Comparison of ENCODE assay signal across 20 mouse cellular contexts in genomic region chr5:35621114-35621513, GRCm38 (mm10). TPM values are rescaled to one million over a fixed set of nuclear protein-coding genes. Genes with fewer than 3 reads are reported as not detected.
A peak's percentile ranks its signal among the peaks of the same experiment; 100 is the strongest.
DNase-seq lines count a peak whose midpoint lies in the region; ATAC-seq lines count a peak whose summit lies in the region.
"Had no signal": no experiment of that assay in that cellular context is flagged by ENCODE, and none has a peak within 500 bp of the region (broad histone marks: within the 10 kb centered on the region; RNA-seq: fewer than 3 reads in every experiment).

No protein-coding gene starts in this region.

- intact Hi-C loops in heart, postnatal 25 days (cut with DNase I) = no loop called here

- H3K4me2 ChIP-seq in heart, embryonic 16.5 days (ENCODE audit: low read depth, low read length) = no peak overlapping the region
- no peak overlapping the region for H3K4me2 ChIP-seq in neural tube, embryonic 15.5 days
- H3K4me2 ChIP-seq in embryonic facial prominence, embryonic 11.5 days (ENCODE audit: low read depth, low read length) = no peak overlapping the region
- H3K4me2 ChIP-seq in kidney, embryonic 14.5 days (replicated peaks; ENCODE audit: low read depth, low read length) = no peak overlapping the region
- H3K4me2 ChIP-seq: embryonic facial prominence, embryonic 12.5 days; limb, embryonic 13.5 days; lung, embryonic 15.5 days; neural tube, embryonic 13.5 days had no signal

- WGBS in heart, embryonic 16.5 days = 14% methylated on average over 4 of the region's 4 CpGs
- WGBS in neural tube, embryonic 15.5 days = 46% methylated on average over 4 of the region's 4 CpGs
- 33% methylated on average over 4 of the region's 4 CpGs for WGBS in embryonic facial prominence, embryonic 11.5 days
- 40% methylated on average over 4 of the region's 4 CpGs for WGBS in kidney, embryonic 14.5 days

- peak; percentile 61; the same call in 1 of the 2 replicates for ATAC-seq in heart, embryonic 16.5 days (replicated peaks; ENCODE audit: extremely low read depth, insufficient read depth, low FRiP score)
- ATAC-seq in neural tube, embryonic 15.5 days (ENCODE audit: low FRiP score) = no peak
- no peak for ATAC-seq in embryonic facial prominence, embryonic 11.5 days (replicated peaks; ENCODE audit: insufficient number of reproducible peaks, low FRiP score, low TSS enrichment, low read depth)
- no peak for ATAC-seq in kidney, embryonic 14.5 days (ENCODE audit: low FRiP score, low TSS enrichment)
- ATAC-seq: CD4-positive, CD25-positive, alpha-beta regulatory T cell, adult 4 months; forebrain, embryonic 16.5 days had no signal

- H3K9me3 ChIP-seq in heart, embryonic 16.5 days (replicated peaks; ENCODE audit: control insufficient read depth, low read length) = no peaks in the 10 kb centered on the region
- H3K9me3 ChIP-seq in neural tube, embryonic 15.5 days (replicated peaks) = no peaks in the 10 kb centered on the region
- H3K9me3 ChIP-seq in embryonic facial prominence, embryonic 11.5 days (replicated peaks; ENCODE audit: control insufficient read depth, low read length) = no peaks in the 10 kb centered on the region
- H3K9me3 ChIP-seq in kidney, embryonic 14.5 days (ENCODE audit: control insufficient read depth, low read length) = no peaks in the 10 kb centered on the region
- H3K9me3 ChIP-seq: embryonic facial prominence, embryonic 12.5 days; limb, embryonic 13.5 days; lung, embryonic 15.5 days; midbrain, embryonic 10.5 days; neural tube, embryonic 13.5 days had no signal

- no peak for DNase-seq in heart, postnatal 25 days (ENCODE audit: low spot score)
- DNase-seq in neural tube, embryonic 10.5 days (ENCODE audit: extremely low spot score, low spot score) = peak; percentile 22
- peak; percentile 14 for DNase-seq in embryonic facial prominence, embryonic 11.5 days (ENCODE audit: low spot score)
- no peak for DNase-seq in thymus, postnatal 10 days (ENCODE audit: low spot score in 2 of 2)
- DNase-seq: adrenal gland, postnatal 25 days; cerebellum, adult 11 months; kidney, adult 2 months; right cerebral cortex, postnatal 4 days; thymus, postnatal 4 days had no signal

- no peaks in the 10 kb centered on the region for H3K36me3 ChIP-seq in heart, embryonic 16.5 days (ENCODE audit: control insufficient read depth, insufficient read depth)
- no peaks in the 10 kb centered on the region for H3K36me3 ChIP-seq in neural tube, embryonic 15.5 days
- H3K36me3 ChIP-seq in embryonic facial prominence, embryonic 11.5 days (replicated peaks; ENCODE audit: control insufficient read depth, insufficient read depth, low read depth, low read length) = no peaks in the 10 kb centered on the region
- no peaks in the 10 kb centered on the region for H3K36me3 ChIP-seq in kidney, embryonic 14.5 days (ENCODE audit: control insufficient read depth, insufficient read depth, low read length)
- H3K36me3 ChIP-seq: embryonic facial prominence, embryonic 12.5 days; limb, embryonic 13.5 days; lung, embryonic 15.5 days; midbrain, embryonic 10.5 days; neural tube, embryonic 13.5 days had no signal

- no peak overlapping the region for H3K4me3 ChIP-seq in heart, embryonic 16.5 days (ENCODE audit: low read length)
- H3K4me3 ChIP-seq in neural tube, embryonic 15.5 days (replicated peaks) = no peak overlapping the region
- H3K4me3 ChIP-seq in embryonic facial prominence, embryonic 11.5 days (ENCODE audit: low read depth, low read length) = no peak overlapping the region
- no peak overlapping the region for H3K4me3 ChIP-seq in kidney, embryonic 14.5 days (ENCODE audit: low read length)
- H3K4me3 ChIP-seq: embryonic facial prominence, embryonic 12.5 days; layer of hippocampus, adult 2 months; limb, embryonic 13.5 days; lung, embryonic 15.5 days; midbrain, embryonic 10.5 days; neural tube, embryonic 13.5 days had no signal

- no peaks in the 10 kb centered on the region for H3K27me3 ChIP-seq in heart, embryonic 16.5 days (ENCODE audit: control insufficient read depth, insufficient read depth, low read length)
- no peaks in the 10 kb centered on the region for H3K27me3 ChIP-seq in neural tube, embryonic 15.5 days (replicated peaks)
- H3K27me3 ChIP-seq in embryonic facial prominence, embryonic 11.5 days (ENCODE audit: control insufficient read depth, insufficient read depth, low read length) = no peaks in the 10 kb centered on the region
- H3K27me3 ChIP-seq in kidney, embryonic 14.5 days (ENCODE audit: control insufficient read depth, insufficient read depth, low read length) = no peaks in the 10 kb centered on the region
- H3K27me3 ChIP-seq: embryonic facial prominence, embryonic 12.5 days; limb, embryonic 13.5 days; lung, embryonic 15.5 days; neural tube, embryonic 13.5 days had no signal

- H3K27ac ChIP-seq in heart, embryonic 16.5 days (ENCODE audit: low read length) = no peak overlapping the region
- H3K27ac ChIP-seq in neural tube, embryonic 15.5 days (replicated peaks) = no peak overlapping the region
- H3K27ac ChIP-seq in embryonic facial prominence, embryonic 11.5 days (replicated peaks; ENCODE audit: low read depth, low read length) = no peak overlapping the region
- H3K27ac ChIP-seq in kidney, embryonic 14.5 days (ENCODE audit: low read depth, low read length) = no peak overlapping the region
- H3K27ac ChIP-seq: embryonic facial prominence, embryonic 12.5 days; layer of hippocampus, adult 2 months; limb, embryonic 13.5 days; lung, embryonic 15.5 days; midbrain, embryonic 10.5 days; neural tube, embryonic 13.5 days had no signal

- no peak overlapping the region for H3K9ac ChIP-seq in heart, embryonic 16.5 days (ENCODE audit: low read length)
- H3K9ac ChIP-seq in neural tube, embryonic 15.5 days (replicated peaks) = no peak overlapping the region
- H3K9ac ChIP-seq in embryonic facial prominence, embryonic 11.5 days (replicated peaks; ENCODE audit: low read length) = no peak overlapping the region
- H3K9ac ChIP-seq in kidney, embryonic 14.5 days (ENCODE audit: low read depth, low read length) = no peak overlapping the region
- H3K9ac ChIP-seq: embryonic facial prominence, embryonic 12.5 days; limb, embryonic 13.5 days; lung, embryonic 15.5 days; neural tube, embryonic 13.5 days had no signal

- peaks cover 9% of the 10 kb centered on the region for H3K4me1 ChIP-seq in heart, embryonic 16.5 days (ENCODE audit: control insufficient read depth, insufficient read depth, low read length)
- H3K4me1 ChIP-seq in neural tube, embryonic 15.5 days = peaks cover 10% of the 10 kb centered on the region; the same call in 1 of the 2 replicates
- H3K4me1 ChIP-seq in embryonic facial prominence, embryonic 11.5 days (ENCODE audit: control insufficient read depth, insufficient read depth, low read length) = 0 out of 2 replicates have a peak, but pooled peaks cover 3% of the 10 kb centered on the region
- peaks cover 18% of the 10 kb centered on the region for H3K4me1 ChIP-seq in kidney, embryonic 14.5 days (ENCODE audit: control insufficient read depth, insufficient read depth, low read length)

RNA-seq across cellular contexts. Expression of gene Acox3, which starts 38.3 kb away (rescaled TPM):
- 11.2 and 12.4 TPM in 2 replicates for polyA plus RNA-seq in heart, embryonic 16.5 days (2015; fragmentation: Nextera tagmentation; extraction: Ambion mirVana)
- 10 to 100 TPM; 23.3 to 27.2 TPM for total RNA-seq in heart, postnatal 25 days (2021)
- 12.7 and 13.5 TPM in 2 replicates for polyA plus RNA-seq in neural tube, embryonic 15.5 days (2015; fragmentation: Nextera tagmentation; extraction: Ambion mirVana)
- 10.5 and 10.9 TPM in 2 replicates for polyA plus RNA-seq in embryonic facial prominence, embryonic 11.5 days (2014; fragmentation: Nextera tagmentation; extraction: Ambion mirVana)
- polyA plus RNA-seq in kidney, embryonic 14.5 days (2014; fragmentation: Nextera tagmentation; extraction: Ambion mirVana) = 8.3 and 13.1 TPM in 2 replicates

RNA-seq across cellular contexts. Expression of gene Trmt44, which starts 46.2 kb away (rescaled TPM):
- 5.3 and 5.6 TPM in 2 replicates for polyA plus RNA-seq in heart, embryonic 16.5 days (2015; fragmentation: Nextera tagmentation; extraction: Ambion mirVana)
- total RNA-seq in heart, postnatal 25 days (2021) = 1 to 10 TPM; 1.8 to 2.6 TPM
- 5.3 and 6.9 TPM in 2 replicates for polyA plus RNA-seq in neural tube, embryonic 15.5 days (2015; fragmentation: Nextera tagmentation; extraction: Ambion mirVana)
- 6.9 and 7.9 TPM in 2 replicates for polyA plus RNA-seq in embryonic facial prominence, embryonic 11.5 days (2014; fragmentation: Nextera tagmentation; extraction: Ambion mirVana)
- 7.9 and 10.2 TPM in 2 replicates for polyA plus RNA-seq in kidney, embryonic 14.5 days (2014; fragmentation: Nextera tagmentation; extraction: Ambion mirVana)

RNA-seq across cellular contexts. Expression of gene Htra3, which starts 58.5 kb away (rescaled TPM):
- polyA plus RNA-seq in heart, embryonic 16.5 days (2015; fragmentation: Nextera tagmentation; extraction: Ambion mirVana) = 16.3 and 17.2 TPM in 2 replicates
- total RNA-seq in heart, postnatal 25 days (2021) = 100 to 1,000 TPM; 116 to 131 TPM
- polyA plus RNA-seq in neural tube, embryonic 15.5 days (2015; fragmentation: Nextera tagmentation; extraction: Ambion mirVana) = 21.3 and 23.9 TPM in 2 replicates
- 3.6 and 4.4 TPM in 2 replicates for polyA plus RNA-seq in embryonic facial prominence, embryonic 11.5 days (2014; fragmentation: Nextera tagmentation; extraction: Ambion mirVana)
- polyA plus RNA-seq in kidney, embryonic 14.5 days (2014; fragmentation: Nextera tagmentation; extraction: Ambion mirVana) = 7.0 and 8.6 TPM in 2 replicates
- polyA plus RNA-seq: CD4-positive, CD25-positive, alpha-beta regulatory T cell, adult 4 months had no signal

Comparison
In these comparisons a context has a peak if more than half of its experiments do, and no peak if none do; other contexts are left out.
1. DNase-seq: peak in neural tube, embryonic 10.5 days (single experiment) and embryonic facial prominence, embryonic 11.5 days (single experiment); none in heart, postnatal 25 days (single experiment) and thymus, postnatal 10 days (0 of 2).